Mouse (Mus musculus): ENCODE results near the gene Emsy. TPM values are rescaled to one million over a fixed set of nuclear protein-coding genes. Genes with fewer than 3 reads are reported as not detected.

The Emsy gene
- total and polyA plus RNA-seq, 3 experiments = 12.3 to 25.2 (median 14.6) TPM

DNA sequence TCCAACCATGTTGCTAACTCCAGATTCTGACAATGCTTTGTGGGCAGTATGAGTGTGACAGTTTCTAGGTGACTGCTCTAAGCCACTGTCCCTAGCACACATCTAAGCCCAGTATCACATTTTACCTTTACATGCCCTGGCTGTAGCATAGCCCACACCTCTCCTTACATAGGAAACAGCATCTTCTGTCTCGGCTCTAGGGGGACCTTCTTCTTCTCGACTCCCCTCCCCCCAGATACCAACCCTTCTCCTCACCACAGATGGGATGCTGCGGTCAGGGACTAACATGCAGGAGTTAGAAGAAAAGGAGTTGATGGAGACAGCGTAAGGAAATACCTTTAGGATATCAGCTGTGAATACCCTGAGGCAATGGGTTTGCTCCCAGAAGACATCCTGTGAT, 75.3 kb downstream of the Emsy start:
- Histone ChIP-seq H3K4me3 (replicated peaks in 1 of 3; ENCODE audit: low read depth in 2 of 3, low read length in 2 of 3, poor library complexity in 1 of 3) (no peak overlapping the region), H3K27ac (ENCODE audit: insufficient read depth, low read depth) (no peak overlapping the region), H3K4me1 (ENCODE audit: control insufficient read depth in 1 of 2, insufficient read depth in 2 of 2) (peaks cover 8 to 25% of the 10 kb centered on the region in 2 experiments), H3K9me3 (replicated peaks; ENCODE audit: low read length) (no peaks in the 10 kb centered on the region), H3K36me3 (replicated peaks in 1 of 2; ENCODE audit: control insufficient read depth in 1 of 2, insufficient read depth in 1 of 2, low read length in 1 of 2) (no peaks in the 10 kb centered on the region), H3K9ac (ENCODE audit: insufficient read depth, low read depth) (no peak overlapping the region), H3K27me3 (replicated peaks) (no peaks in the 10 kb centered on the region), H3K4me2 (ENCODE audit: insufficient read depth, low read depth, poor library complexity, severe bottlenecking) (no peak overlapping the region), H3K79me2 (replicated peaks; ENCODE audit: control insufficient read depth, extremely low read depth, insufficient read depth, poor library complexity, severe bottlenecking) (no peaks in the 10 kb centered on the region)
- no peak for TF ChIP-seq BHLHE40 (IDR thresholded peaks at IDR 0.05; ENCODE audit: low read depth, low read length)
- no peak for TF ChIP-seq SMC3 (IDR thresholded peaks at IDR 0.05; ENCODE audit: low read depth, low read length)
- TF ChIP-seq GABPA (IDR thresholded peaks at IDR 0.05; ENCODE audit: insufficient replicate concordance, low read depth, low read length) = no peak
- TF ChIP-seq NELFE (IDR thresholded peaks at IDR 0.05; ENCODE audit: low read depth, low read length) = no peak
- no peak for TF ChIP-seq USF1 (IDR thresholded peaks at IDR 0.05; ENCODE audit: low read depth, low read length)
- TF ChIP-seq USF2 (conservative IDR thresholded peaks at IDR 0.05; ENCODE audit: low read depth, low read length) = no peak
- TF ChIP-seq HCFC1 (IDR thresholded peaks at IDR 0.05; ENCODE audit: low read depth, low read length) = no peak
- TF ChIP-seq RCOR1 (conservative IDR thresholded peaks at IDR 0.05; ENCODE audit: low read depth, low read length) = no peak
- TF ChIP-seq MXI1 (IDR thresholded peaks at IDR 0.05; ENCODE audit: low read depth, low read length) = no peak
- no peak for TF ChIP-seq EP300 (IDR thresholded peaks at IDR 0.05; ENCODE audit: low read length)
- no peak for TF ChIP-seq TBP (conservative IDR thresholded peaks at IDR 0.05; ENCODE audit: low read depth, low read length)
- no peak for TF ChIP-seq JUN (IDR thresholded peaks at IDR 0.05; ENCODE audit: insufficient read depth, low read depth, low read length)
- no peak for TF ChIP-seq ZNF384 (IDR thresholded peaks at IDR 0.05; ENCODE audit: low read depth, low read length)
- no peak for TF ChIP-seq CHD1 (IDR thresholded peaks at IDR 0.05; ENCODE audit: low read depth, low read length)
- TF ChIP-seq PAX5 (IDR thresholded peaks at IDR 0.05; ENCODE audit: low read length) = no peak
- TF ChIP-seq IRF4 (IDR thresholded peaks at IDR 0.05; ENCODE audit: low read depth, low read length) = no peak
- no peak for TF ChIP-seq POLR2AphosphoS2 (IDR thresholded peaks at IDR 0.05; ENCODE audit: low read depth, low read length)
- TF ChIP-seq ELF1 (IDR thresholded peaks at IDR 0.05; ENCODE audit: low read depth, low read length) = no peak
- dilution Hi-C loops (cut with MboI; ENCODE audit: extremely low pct_ligation_motif_present, extremely low pct_unique_long_range_greater_than_20kb, low sequenced_read_pairs) = no loop called here
- in situ Hi-C loops (cut with MboI; ENCODE audit: low pct_ligation_motif_present, low pct_unique_long_range_greater_than_20kb, low sequenced_read_pairs) = loop anchor here (5.0 kb wide), 1 partner anchor 94 kb away; the partner anchor contains the start of gene Lrrc32
- no peak for DNase-seq (ENCODE audit: extremely low read depth)

DNA sequence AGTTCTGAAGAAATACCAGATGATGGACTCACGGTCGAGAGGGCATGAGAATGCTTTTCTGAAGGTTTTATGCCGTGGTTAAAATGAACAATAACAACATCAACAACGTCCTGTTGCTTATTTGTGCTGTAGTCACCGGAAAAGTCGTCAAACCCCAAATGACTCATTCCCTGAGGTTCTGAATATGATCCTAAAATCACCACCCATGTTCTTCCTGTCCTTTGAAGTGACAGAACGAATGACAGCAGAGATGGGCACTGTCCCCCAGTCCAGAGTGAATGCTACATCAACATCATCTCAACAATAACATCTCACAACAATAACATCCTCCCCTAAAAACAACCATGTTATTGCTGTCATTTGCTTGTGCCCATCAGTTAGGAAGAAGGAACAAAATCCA, 76.1 kb downstream of the Emsy start:
- Histone ChIP-seq H3K36me3 (replicated peaks in 1 of 2; ENCODE audit: control insufficient read depth in 1 of 2, insufficient read depth in 1 of 2, low read length in 1 of 2) (no peaks in the 10 kb centered on the region), H3K4me2 (ENCODE audit: insufficient read depth, low read depth, poor library complexity, severe bottlenecking) (no peak overlapping the region)

More for the DNA sequence above, 76.1 kb downstream of the Emsy start:
- in situ Hi-C loops (cut with MboI; ENCODE audit: low pct_ligation_motif_present, low pct_unique_long_range_greater_than_20kb, low sequenced_read_pairs) = loop anchor here (5.0 kb wide), 1 partner anchor 93 kb away; the partner anchor contains the start of gene Lrrc32
- dilution Hi-C loops (cut with MboI; ENCODE audit: extremely low pct_ligation_motif_present, extremely low pct_unique_long_range_greater_than_20kb, low sequenced_read_pairs) = no loop called here
- Histone ChIP-seq H3K4me1 (ENCODE audit: control insufficient read depth in 1 of 2, insufficient read depth in 2 of 2) (peaks cover 6 to 17% of the 10 kb centered on the region in 2 experiments), H3K27me3 (replicated peaks) (no peaks in the 10 kb centered on the region), H3K4me3 (replicated peaks in 1 of 3; ENCODE audit: low read depth in 2 of 3, low read length in 2 of 3, poor library complexity in 1 of 3) (no peak overlapping the region), H3K9me3 (replicated peaks; ENCODE audit: low read length) (no peaks in the 10 kb centered on the region), H3K79me2 (replicated peaks; ENCODE audit: control insufficient read depth, extremely low read depth, insufficient read depth, poor library complexity, severe bottlenecking) (no peaks in the 10 kb centered on the region), H3K27ac (ENCODE audit: insufficient read depth, low read depth) (no peak overlapping the region), H3K9ac (ENCODE audit: insufficient read depth, low read depth) (no peak overlapping the region)
- TF ChIP-seq POLR2AphosphoS2 (IDR thresholded peaks at IDR 0.05; ENCODE audit: low read depth, low read length) (no peak), RAD21 (IDR thresholded peaks at IDR 0.05; ENCODE audit: low read depth, low read length) (no peak), TBP (conservative IDR thresholded peaks at IDR 0.05; ENCODE audit: low read depth, low read length) (no peak), MYC (IDR thresholded peaks at IDR 0.05; ENCODE audit: low read depth, low read length) (no peak), JUND (conservative IDR thresholded peaks at IDR 0.05; ENCODE audit: low read depth, low read length) (no peak), HCFC1 (IDR thresholded peaks at IDR 0.05; ENCODE audit: low read depth, low read length) (no peak), MXI1 (IDR thresholded peaks at IDR 0.05; ENCODE audit: low read depth, low read length) (no peak), SMC3 (IDR thresholded peaks at IDR 0.05; ENCODE audit: low read depth, low read length) (no peak), POLR2A (IDR thresholded peaks at IDR 0.05; ENCODE audit: low read depth, low read length) (no peak), JUN (IDR thresholded peaks at IDR 0.05; ENCODE audit: insufficient read depth, low read depth, low read length) (no peak), NRF1 (IDR thresholded peaks at IDR 0.05; ENCODE audit: low read depth, low read length) (no peak), GABPA (IDR thresholded peaks at IDR 0.05; ENCODE audit: insufficient replicate concordance, low read depth, low read length) (no peak)
- DNase-seq (ENCODE audit: extremely low read depth) = no peak

Measured in CH12.LX (cell line).